ENCODE assay signal across 14 mouse cellular contexts in the genomic region with DNA sequence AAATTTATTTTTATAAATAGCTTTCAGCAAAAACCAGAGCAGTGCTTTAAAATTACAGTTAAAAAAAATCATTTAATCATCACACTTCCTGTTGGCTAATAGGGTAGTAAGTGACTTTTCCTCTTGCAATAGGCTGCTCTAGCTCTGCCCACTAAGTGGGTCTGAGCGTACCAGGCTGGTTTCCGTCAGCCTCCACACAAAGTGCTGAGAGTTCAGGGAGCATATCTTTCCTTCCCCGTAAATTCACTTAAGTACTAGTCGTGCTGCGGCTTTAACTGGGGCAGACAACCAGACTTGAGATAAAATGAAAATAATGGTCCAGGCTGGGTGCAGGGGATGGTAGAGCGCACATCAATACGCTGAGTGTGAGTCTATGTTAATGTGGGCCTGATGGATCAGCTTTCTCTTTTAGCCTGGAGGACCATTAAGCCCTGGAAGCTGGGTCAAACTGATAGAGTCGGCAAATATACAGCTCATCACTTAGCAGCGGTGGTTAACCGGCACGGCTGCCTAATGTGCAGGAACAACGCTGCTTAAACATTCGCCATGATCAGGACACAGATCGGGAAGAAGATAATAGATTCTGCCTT.
DNase-seq lines count a peak whose midpoint lies in the region; ATAC-seq lines count a peak whose summit lies in the region.
"Had no signal": no experiment of that assay in that cellular context is flagged by ENCODE, and none has a peak within 500 bp of the region (broad histone marks: within the 10 kb centered on the region; RNA-seq: fewer than 3 reads in every experiment).

No protein-coding gene starts in this region.

- H3K9ac ChIP-seq in kidney, embryonic 15.5 days: no peak overlapping the region
- H3K9ac ChIP-seq in kidney, embryonic 16.5 days (replicated peaks; ENCODE audit: low read length): no peak overlapping the region
- H3K9ac ChIP-seq in neural tube, embryonic 14.5 days (replicated peaks; ENCODE audit: low read depth, low read length): no peak overlapping the region
- H3K9ac ChIP-seq: limb, embryonic 15.5 days had no signal

- peak; percentile 20 for DNase-seq in embryo, embryonic 10 days (ENCODE audit: low spot score)
- no peak for DNase-seq in embryo, embryonic 9.5 days (ENCODE audit: extremely low spot score)
- DNase-seq in right cerebral cortex, postnatal 10 days (ENCODE audit: low spot score in 2 of 2): no peak
- DNase-seq in B cell, adult 2 months: no peak
- DNase-seq: cerebellum, postnatal 10 days; kidney, postnatal 14 days; layer of hippocampus, postnatal 36 days; lung, postnatal 10 days; right cerebral cortex, postnatal 14 days had no signal

- no peak overlapping the region for H3K27ac ChIP-seq in kidney, embryonic 15.5 days
- no peak overlapping the region for H3K27ac ChIP-seq in kidney, embryonic 16.5 days (ENCODE audit: low read length)
- H3K27ac ChIP-seq in neural tube, embryonic 14.5 days (ENCODE audit: low read depth, low read length): no peak overlapping the region
- H3K27ac ChIP-seq: limb, embryonic 15.5 days had no signal

- ATAC-seq in kidney, embryonic 15.5 days (replicated peaks; ENCODE audit: low FRiP score): no peak
- no peak for ATAC-seq in kidney, embryonic 16.5 days (ENCODE audit: low FRiP score, low TSS enrichment)
- peak; percentile 60 for ATAC-seq in megakaryocyte progenitor cell, adult 5-6 weeks (replicated peaks; ENCODE audit: poor library complexity)
- peak; percentile 41; the same call in 1 of the 2 replicates for ATAC-seq in neural tube, embryonic 14.5 days (ENCODE audit: low read depth)

- H3K9me3 ChIP-seq in kidney, embryonic 15.5 days (replicated peaks): no peaks in the 10 kb centered on the region
- no peaks in the 10 kb centered on the region for H3K9me3 ChIP-seq in kidney, embryonic 16.5 days (ENCODE audit: low read length)
- H3K9me3 ChIP-seq in neural tube, embryonic 14.5 days (ENCODE audit: control insufficient read depth, low read length): no peaks in the 10 kb centered on the region
- H3K9me3 ChIP-seq: limb, embryonic 15.5 days had no signal

- H3K4me2 ChIP-seq in kidney, embryonic 15.5 days: peak overlapping the region; percentile 9; the same call in 1 of the 2 replicates
- H3K4me2 ChIP-seq in kidney, embryonic 16.5 days (replicated peaks; ENCODE audit: low read depth, low read length): no peak overlapping the region; the same call in 1 of the 2 replicates
- no peak overlapping the region for H3K4me2 ChIP-seq in neural tube, embryonic 14.5 days (ENCODE audit: low read depth, low read length)
- H3K4me2 ChIP-seq: limb, embryonic 15.5 days had no signal

- WGBS in kidney, embryonic 15.5 days: 43% methylated on average over 14 of the region's 14 CpGs
- WGBS in kidney, embryonic 16.5 days: 36% methylated on average over 14 of the region's 14 CpGs
- 30% methylated on average over 14 of the region's 14 CpGs for WGBS in neural tube, embryonic 14.5 days

- H3K36me3 ChIP-seq in kidney, embryonic 15.5 days: no peaks in the 10 kb centered on the region
- H3K36me3 ChIP-seq in kidney, embryonic 16.5 days (ENCODE audit: insufficient read depth, low read length): no peaks in the 10 kb centered on the region
- H3K36me3 ChIP-seq in neural tube, embryonic 14.5 days (ENCODE audit: control insufficient read depth, insufficient read depth, low read length): no peaks in the 10 kb centered on the region
- H3K36me3 ChIP-seq: limb, embryonic 15.5 days had no signal

- H3K4me1 ChIP-seq in kidney, embryonic 15.5 days: peaks cover 8% of the 10 kb centered on the region; the same call in 1 of the 2 replicates
- H3K4me1 ChIP-seq in kidney, embryonic 16.5 days (ENCODE audit: insufficient read depth, low read length): no peaks in the 10 kb centered on the region
- no peaks in the 10 kb centered on the region for H3K4me1 ChIP-seq in neural tube, embryonic 14.5 days (ENCODE audit: control insufficient read depth, insufficient read depth, low read length)
- H3K4me1 ChIP-seq: limb, embryonic 15.5 days had no signal

- H3K4me3 ChIP-seq in kidney, embryonic 15.5 days (replicated peaks): no peak overlapping the region
- no peak overlapping the region for H3K4me3 ChIP-seq in kidney, embryonic 16.5 days (ENCODE audit: low read length)
- no peak overlapping the region for H3K4me3 ChIP-seq in neural tube, embryonic 14.5 days (ENCODE audit: low read depth, low read length)
- H3K4me3 ChIP-seq: limb, embryonic 15.5 days had no signal

- no peaks in the 10 kb centered on the region; the same call in 1 of the 2 replicates for H3K27me3 ChIP-seq in kidney, embryonic 15.5 days
- H3K27me3 ChIP-seq in kidney, embryonic 16.5 days (ENCODE audit: insufficient read depth, low read length): no peaks in the 10 kb centered on the region
- H3K27me3 ChIP-seq in neural tube, embryonic 14.5 days (ENCODE audit: control insufficient read depth, insufficient read depth, low read length): no peaks in the 10 kb centered on the region
- H3K27me3 ChIP-seq: limb, embryonic 15.5 days had no signal

Comparison
In these comparisons a context has a peak if more than half of its experiments do, and no peak if none do; other contexts are left out.
1. ATAC-seq: peak in megakaryocyte progenitor cell, adult 5-6 weeks (single experiment) and neural tube, embryonic 14.5 days (single experiment); none in kidney, embryonic 15.5 days (single experiment) and kidney, embryonic 16.5 days (single experiment).